Mouse (Mus musculus) limb, embryonic 14.5 days (tissue): ENCODE measurements around the gene Clcnkb. TPM values are rescaled to one million over a fixed set of nuclear protein-coding genes. Genes with fewer than 3 reads are reported as not detected.

Source experiments
- ATAC-seq: fragments of 200-750 bp; cut with Nextera tagmentation; 2 replicates; pipeline ENCODE4 v1.8.0; 2017; ENCODE audit warnings: low read depth, moderate number of reproducible peaks, moderate TSS enrichment; ENCODE audit not compliant: low FRiP score
- DNase-seq: peaks from one replicate; pipeline ENCODE4 v3.0.0-alpha.2; 2015; ENCODE audit warnings: low spot score
- H3K27ac ChIP-seq: fragments of 300-500 bp; sonication (generic); replicated peaks from 2 replicates; pipeline ENCODE4 v1.5.1; 2014; ENCODE audit warnings: low read depth, mild to moderate bottlenecking, low read length, moderate library complexity, mixed read lengths
- H3K27me3 ChIP-seq: fragments of 300-500 bp; sonication (generic); 2 replicates; pipeline ENCODE4 v1.6.1; 2014; ENCODE audit warnings: low read length, mixed read lengths; ENCODE audit not compliant: control insufficient read depth, insufficient read depth
- H3K36me3 ChIP-seq: fragments of 300-500 bp; sonication (generic); 2 replicates; pipeline ENCODE4 v1.6.1; 2014; ENCODE audit warnings: mild to moderate bottlenecking, low read length, moderate library complexity, mixed read lengths; ENCODE audit not compliant: control insufficient read depth, insufficient read depth
- H3K4me1 ChIP-seq: fragments of 300-500 bp; sonication (generic); 2 replicates; pipeline ENCODE4 v1.6.1; 2014; ENCODE audit warnings: antibody characterized with exemption, low read length, mixed read lengths; ENCODE audit not compliant: control insufficient read depth, insufficient read depth
- H3K4me2 ChIP-seq: fragments of 300-500 bp; sonication (generic); replicated peaks from 2 replicates; pipeline ENCODE4 v1.6.1; 2014; ENCODE audit warnings: low read depth, mild to moderate bottlenecking, low read length, moderate library complexity; ENCODE audit not compliant: severe bottlenecking
- H3K4me3 ChIP-seq: fragments of 300-500 bp; sonication (generic); replicated peaks from 2 replicates; pipeline ENCODE4 v1.5.1; 2014; ENCODE audit warnings: low read length
- H3K9ac ChIP-seq: fragments of 300-500 bp; sonication (generic); 2 replicates; pipeline ENCODE4 v1.6.1; 2014; ENCODE audit warnings: mild to moderate bottlenecking, low read depth, low read length, moderate library complexity; ENCODE audit not compliant: severe bottlenecking
- H3K9me3 ChIP-seq: fragments of 300-500 bp; sonication (generic); 2 replicates; pipeline ENCODE4 v1.6.1; 2016; ENCODE audit warnings: low read length; ENCODE audit not compliant: control insufficient read depth
- POLR2A ChIP-seq: fragments of 200-500 bp; IDR thresholded peaks from 2 replicates; pipeline ENCODE4 v1.8.0; 2012; ENCODE audit warnings: inconsistent platforms, mild to moderate bottlenecking, moderate library complexity, borderline replicate concordance; ENCODE audit not compliant: insufficient read depth, insufficient read length; ENCODE audit errors: extremely low read depth
- WGBS: fragments of 180-500 bp; shearing (Covaris S2); extraction: QIAGEN DNeasy Blood & Tissue Kit; methylation state at CpG from one replicate; pipeline ENCODE4 v1.1.7; 2014; 5-methylcytosine and 5-hydroxymethylcytosine counted together
- polyA plus RNA-seq, 2 experiments: library from polyadenylated mRNA; depleted of rRNA in 1 of 2; stranded (reverse) in 1 of 2; unstranded in 1 of 2; fragments of >200 nt; fragmentation: Nextera tagmentation in 1 of 2; extraction: Ambion mirVana in 1 of 2; gene quantifications; 2 replicates each; pipeline versions ENCODE4 v1.2.1 to v1.2.3; 2012 to 2014

Gene Clcnkb
- polyA plus RNA-seq, 2 experiments, result 0.21 TPM; not detected in 1

GRCm38 (mm10) chr4:141365126-141365525 is 50.7 kb downstream of the Clcnkb start:
- DNase-seq, result no peak
- no peak overlapping the region for H3K4me2 ChIP-seq
- H3K27me3 ChIP-seq, result peaks cover 39% of the 10 kb centered on the region; the same call in 1 of the 2 replicates
- H3K36me3 ChIP-seq, result no peaks in the 10 kb centered on the region
- no peak overlapping the region for H3K27ac ChIP-seq
- TF ChIP-seq POLR2A, result no peak
- H3K4me1 ChIP-seq, result no peaks in the 10 kb centered on the region
- H3K9ac ChIP-seq, result no peak overlapping the region
- H3K4me3 ChIP-seq, result no peak overlapping the region
- no peak for ATAC-seq
- no peaks in the 10 kb centered on the region for H3K9me3 ChIP-seq
- WGBS, result 58% methylated on average over 8 of the region's 8 CpGs

GRCm38 (mm10) chr4:141362937-141363548 is 52.8 kb downstream of the Clcnkb start:
- peaks cover 29% of the 10 kb centered on the region; the same call in 1 of the 2 replicates for H3K27me3 ChIP-seq
- H3K36me3 ChIP-seq, result no peaks in the 10 kb centered on the region
- 0 out of 2 replicates have a peak, but pooled peaks cover 3% of the 10 kb centered on the region for H3K4me1 ChIP-seq
- ATAC-seq (no peak), DNase-seq (peak; percentile 87)
- no peak overlapping the region for H3K27ac ChIP-seq
- no peak overlapping the region for H3K9ac ChIP-seq
- TF ChIP-seq POLR2A, result no peak
- no peak overlapping the region for H3K4me2 ChIP-seq
- no peak overlapping the region for H3K4me3 ChIP-seq
- no peaks in the 10 kb centered on the region for H3K9me3 ChIP-seq
- 30% methylated on average over 11 of the region's 11 CpGs for whole genome bisulfite sequencing

GRCm38 (mm10) chr4:141360846-141361245 is 55.0 kb downstream of the Clcnkb start:
- H3K27ac ChIP-seq, result no peak overlapping the region
- DNase-seq (peak; percentile 45), ATAC-seq (no peak)
- no peak overlapping the region for H3K4me2 ChIP-seq
- no peak overlapping the region for H3K4me3 ChIP-seq
- TF ChIP-seq POLR2A, result no peak
- no peaks in the 10 kb centered on the region for H3K9me3 ChIP-seq
- H3K27me3 ChIP-seq, result peaks cover 11% of the 10 kb centered on the region; the same call in 1 of the 2 replicates
- H3K9ac ChIP-seq, result no peak overlapping the region
- no peaks in the 10 kb centered on the region for H3K36me3 ChIP-seq
- 28% methylated on average over 7 of the region's 7 CpGs for WGBS
- H3K4me1 ChIP-seq, result peaks cover 8% of the 10 kb centered on the region; the same call in 1 of the 2 replicates

GRCm38 (mm10) chr4:141359222-141359621 is 56.6 kb downstream of the Clcnkb start:
- H3K4me2 ChIP-seq, result no peak overlapping the region
- no peaks in the 10 kb centered on the region for H3K27me3 ChIP-seq
- no peak overlapping the region for H3K4me3 ChIP-seq
- no peak overlapping the region for H3K27ac ChIP-seq
- no peaks in the 10 kb centered on the region for H3K36me3 ChIP-seq
- no peaks in the 10 kb centered on the region for H3K9me3 ChIP-seq
- DNase-seq, result no peak
- WGBS, result 85% methylated on average over 6 of the region's 6 CpGs
- ATAC-seq, result no peak
- no peak overlapping the region for H3K9ac ChIP-seq
- no peak for TF ChIP-seq POLR2A
- H3K4me1 ChIP-seq, result peaks cover 8% of the 10 kb centered on the region; the same call in 1 of the 2 replicates

GRCm38 (mm10) chr4:141357811-141358210 is 58.0 kb downstream of the Clcnkb start:
- Histone ChIP-seq H3K36me3 (no peaks in the 10 kb centered on the region), H3K9me3 (no peaks in the 10 kb centered on the region), H3K9ac (no peak overlapping the region), H3K27me3 (no peaks in the 10 kb centered on the region), H3K4me1 (peaks cover 8% of the 10 kb centered on the region; the same call in 1 of the 2 replicates), H3K27ac (no peak overlapping the region), H3K4me3 (no peak overlapping the region), H3K4me2 (no peak overlapping the region)
- no peak for DNase-seq
- no peak for ATAC-seq
- TF ChIP-seq POLR2A, result no peak

Other genes with a start within 250 kb of the Clcnkb start
- gene Rsg1, start 202.1 kb downstream of the Clcnkb start, polyA plus RNA-seq (2012; rRNA removed), result 3.6 and 4.2 TPM in 2 replicates
- gene Rsg1, start 202.1 kb downstream of the Clcnkb start, polyA plus RNA-seq (2014; fragmentation: Nextera tagmentation; extraction: Ambion mirVana), result 5.5 and 6.1 TPM in 2 replicates
- 20.4 and 21.8 TPM in 2 replicates for gene Arhgef19, start 176.5 kb downstream of the Clcnkb start, polyA plus RNA-seq (2012; rRNA removed)
- gene Arhgef19, start 176.5 kb downstream of the Clcnkb start, polyA plus RNA-seq (2014; fragmentation: Nextera tagmentation; extraction: Ambion mirVana), result 15.3 and 18.7 TPM in 2 replicates
- gene Epha2, start 114.8 kb downstream of the Clcnkb start, polyA plus RNA-seq (2012; rRNA removed), result 9.4 and 13.1 TPM in 2 replicates
- gene Epha2, start 114.8 kb downstream of the Clcnkb start, polyA plus RNA-seq (2014; fragmentation: Nextera tagmentation; extraction: Ambion mirVana), result 2.2 and 2.4 TPM in 2 replicates
- 1.2 and 1.8 TPM in 2 replicates for gene Fam131c, start 47.8 kb downstream of the Clcnkb start, polyA plus RNA-seq (2012; rRNA removed)
- gene Fam131c, start 47.8 kb downstream of the Clcnkb start, polyA plus RNA-seq (2014; fragmentation: Nextera tagmentation; extraction: Ambion mirVana), result 1.5 and 1.6 TPM in 2 replicates
- gene Clcnka, start 17.3 kb downstream of the Clcnkb start, polyA plus RNA-seq (2012; rRNA removed), result 0.75 and 1.3 TPM in 2 replicates
- 0.36 and 0.61 TPM in 2 replicates for gene Clcnka, start 17.3 kb downstream of the Clcnkb start, polyA plus RNA-seq (2014; fragmentation: Nextera tagmentation; extraction: Ambion mirVana)
- gene Hspb7, start 4.8 kb upstream of the Clcnkb start, polyA plus RNA-seq (2012; rRNA removed), result 3.0 and 3.2 TPM in 2 replicates
- gene Hspb7, start 4.8 kb upstream of the Clcnkb start, polyA plus RNA-seq (2014; fragmentation: Nextera tagmentation; extraction: Ambion mirVana), result 0.43 and 1.3 TPM in 2 replicates
- gene Srarp, start 20.1 kb upstream of the Clcnkb start, polyA plus RNA-seq (2012; rRNA removed), result not detected in 2 replicates
- gene Srarp, start 20.1 kb upstream of the Clcnkb start, polyA plus RNA-seq (2014; fragmentation: Nextera tagmentation; extraction: Ambion mirVana), result not detected in 2 replicates
- 48.5 and 55.0 TPM in 2 replicates for gene Zbtb17, start 28.6 kb upstream of the Clcnkb start, polyA plus RNA-seq (2012; rRNA removed)
- 29.0 and 30.5 TPM in 2 replicates for gene Zbtb17, start 28.6 kb upstream of the Clcnkb start, polyA plus RNA-seq (2014; fragmentation: Nextera tagmentation; extraction: Ambion mirVana)
- 15.9 and 16.2 TPM in 2 replicates for gene Spen, start 122.6 kb upstream of the Clcnkb start, polyA plus RNA-seq (2012; rRNA removed)
- gene Spen, start 122.6 kb upstream of the Clcnkb start, polyA plus RNA-seq (2014; fragmentation: Nextera tagmentation; extraction: Ambion mirVana), result 12.2 and 13.1 TPM in 2 replicates
- 52.2 and 59.7 TPM in 2 replicates for gene Fblim1, start 190.1 kb upstream of the Clcnkb start, polyA plus RNA-seq (2012; rRNA removed)
- gene Fblim1, start 190.1 kb upstream of the Clcnkb start, polyA plus RNA-seq (2014; fragmentation: Nextera tagmentation; extraction: Ambion mirVana), result 33.7 and 43.2 TPM in 2 replicates
- gene Tmem82, start 202.6 kb upstream of the Clcnkb start, polyA plus RNA-seq (2012; rRNA removed), result 0.49 and 0.54 TPM in 2 replicates
- gene Tmem82, start 202.6 kb upstream of the Clcnkb start, polyA plus RNA-seq (2014; fragmentation: Nextera tagmentation; extraction: Ambion mirVana), result 0.21 TPM in 1 of 2 replicates, not detected in the other
- 0.16 and 0.26 TPM in 2 replicates for gene Slc25a34, start 207.8 kb upstream of the Clcnkb start, polyA plus RNA-seq (2012; rRNA removed)
- not detected in 2 replicates for gene Slc25a34, start 207.8 kb upstream of the Clcnkb start, polyA plus RNA-seq (2014; fragmentation: Nextera tagmentation; extraction: Ambion mirVana)
- gene Plekhm2, start 248.9 kb upstream of the Clcnkb start, polyA plus RNA-seq (2012; rRNA removed), result 51.8 and 67.8 TPM in 2 replicates
- 4.9 and 6.4 TPM in 2 replicates for gene Plekhm2, start 248.9 kb upstream of the Clcnkb start, polyA plus RNA-seq (2014; fragmentation: Nextera tagmentation; extraction: Ambion mirVana)